Mouse (Mus musculus) MEL (cell line): Measurements from ENCODE around the gene Pcx. TPM values are rescaled to one million over a fixed set of nuclear protein-coding genes. Genes with fewer than 3 reads are reported as not detected.

Experiments
- DNase-seq: peaks from one replicate; pipeline ENCODE4 v3.0.0; 2011; ENCODE audit warnings: low read depth, low spot score
- H3K27ac ChIP-seq: 2 replicates; pipeline ENCODE4 v1.5.1; 2012; ENCODE audit warnings: low read depth, mild to moderate bottlenecking, control low read depth, low read length, moderate library complexity; ENCODE audit not compliant: control insufficient read depth
- H3K27me3 ChIP-seq, 2 experiments: fragments of 150-350 bp in 1 of 2; sonication (generic) in 1 of 2; 2 replicates each; pipeline ENCODE4 v1.6.1; 2012; ENCODE audit warnings: low read length in 2 of 2, mild to moderate bottlenecking in 2 of 2, improper control_type of control experiment in 1 of 2, moderate library complexity in 1 of 2; ENCODE audit not compliant: insufficient read depth in 2 of 2, control insufficient read depth in 1 of 2
- H3K36me3 ChIP-seq, 2 experiments: 2 replicates each; pipeline ENCODE4 v1.6.1; 2012 to 2014; ENCODE audit warnings: low read length in 2 of 2, improper control_type of control experiment in 1 of 2, inconsistent platforms in 1 of 2, mild to moderate bottlenecking in 1 of 2; ENCODE audit not compliant: insufficient read depth in 2 of 2, control insufficient read depth in 1 of 2
- H3K4me1 ChIP-seq, 2 experiments: fragments of 150-350 bp in 1 of 2; sonication (generic) in 1 of 2; 2 replicates each; pipeline ENCODE4 v1.6.1; 2012; ENCODE audit warnings: low read length in 2 of 2, improper control_type of control experiment in 1 of 2, mild to moderate bottlenecking in 1 of 2; ENCODE audit not compliant: insufficient read depth in 2 of 2, control insufficient read depth in 1 of 2
- H3K4me3 ChIP-seq, 2 experiments: fragments of 150-350 bp in 1 of 2; sonication (generic) in 1 of 2; 2 replicates each; pipeline ENCODE4 v1.5.1; 2012; ENCODE audit warnings: low read depth in 2 of 2, low read length in 2 of 2, mild to moderate bottlenecking in 2 of 2, moderate library complexity in 2 of 2, control low read depth in 1 of 2, improper control_type of control experiment in 1 of 2; ENCODE audit not compliant: control insufficient read depth in 1 of 2, insufficient read depth in 1 of 2
- H3K79me2 ChIP-seq: 2 replicates; pipeline ENCODE4 v1.6.1; 2012; ENCODE audit warnings: mild to moderate bottlenecking, low read length, moderate library complexity; ENCODE audit not compliant: control insufficient read depth, poor library complexity, insufficient read depth
- H3K9ac ChIP-seq: 2 replicates; pipeline ENCODE4 v1.6.1; 2012; ENCODE audit warnings: low read depth, mild to moderate bottlenecking, control low read depth, low read length, moderate library complexity; ENCODE audit not compliant: control insufficient read depth, poor library complexity, severe bottlenecking
- H3K9me3 ChIP-seq: fragments of 150-350 bp; sonication (generic); replicated peaks from 2 replicates; pipeline ENCODE4 v1.6.1; 2012; ENCODE audit warnings: mild to moderate bottlenecking, low read length, improper control_type of control experiment, moderate library complexity; ENCODE audit not compliant: insufficient read depth
- BHLHE40 ChIP-seq: IDR thresholded peaks from 2 replicates; pipeline ENCODE4 v1.6.1; 2012; ENCODE audit warnings: low read depth, mild to moderate bottlenecking, inconsistent platforms, low read length, improper control_type of control experiment, borderline replicate concordance
- GATA1 ChIP-seq: IDR thresholded peaks from 2 replicates; pipeline ENCODE4 v1.6.1; 2011; ENCODE audit warnings: low read depth, low read length, improper control_type of control experiment
- JUND ChIP-seq: IDR thresholded peaks from 2 replicates; pipeline ENCODE4 v1.6.1; 2011; ENCODE audit warnings: low read depth, mild to moderate bottlenecking, improper control_type of control experiment, low read length
- MAFK ChIP-seq: IDR thresholded peaks from 2 replicates; pipeline ENCODE4 v1.6.1; 2011; ENCODE audit warnings: low read depth, mild to moderate bottlenecking, low read length, improper control_type of control experiment, borderline replicate concordance
- MEF2A ChIP-seq: IDR thresholded peaks from 2 replicates; pipeline ENCODE4 v1.6.1; 2014; ENCODE audit warnings: low read depth, mild to moderate bottlenecking, inconsistent platforms, low read length, improper control_type of control experiment; ENCODE audit not compliant: poor library complexity, insufficient replicate concordance, severe bottlenecking; ENCODE audit errors: extremely low read depth
- MYB ChIP-seq: IDR thresholded peaks from 2 replicates; pipeline ENCODE4 v1.6.1; 2011; ENCODE audit warnings: mild to moderate bottlenecking, low read depth, low read length, improper control_type of control experiment
- MYC ChIP-seq: IDR thresholded peaks from 2 replicates; pipeline ENCODE4 v1.6.1; 2011; ENCODE audit warnings: low read depth, mild to moderate bottlenecking, low read length, improper control_type of control experiment, moderate library complexity
- NELFE ChIP-seq: IDR thresholded peaks from 2 replicates; pipeline ENCODE4 v1.6.1; 2011; ENCODE audit warnings: low read depth, low read length, improper control_type of control experiment
- RAD21 ChIP-seq: IDR thresholded peaks from 2 replicates; pipeline ENCODE4 v1.6.1; 2011; ENCODE audit warnings: mild to moderate bottlenecking, low read depth, low read length, improper control_type of control experiment
- RCOR1 ChIP-seq: IDR thresholded peaks from 2 replicates; pipeline ENCODE4 v1.6.1; 2012; ENCODE audit warnings: low read depth, mild to moderate bottlenecking, inconsistent platforms, low read length, improper control_type of control experiment
- SIN3A ChIP-seq: IDR thresholded peaks from 2 replicates; pipeline ENCODE4 v1.6.1; 2012; ENCODE audit warnings: low read length, improper control_type of control experiment, inconsistent platforms
- SMC3 ChIP-seq: IDR thresholded peaks from 2 replicates; pipeline ENCODE4 v1.6.1; 2011; ENCODE audit warnings: low read depth, low read length, improper control_type of control experiment
- TAL1 ChIP-seq: IDR thresholded peaks from 2 replicates; pipeline ENCODE4 v1.6.1; 2012; ENCODE audit warnings: mild to moderate bottlenecking, inconsistent platforms, low read length, moderate library complexity, mixed read lengths
- TCF12 ChIP-seq: IDR thresholded peaks from 2 replicates; pipeline ENCODE4 v1.6.1; 2014; ENCODE audit warnings: low read depth, mild to moderate bottlenecking, inconsistent platforms, low read length, improper control_type of control experiment, moderate library complexity
- UBTF ChIP-seq: IDR thresholded peaks from 2 replicates; pipeline ENCODE4 v1.6.1; 2012; ENCODE audit warnings: low read depth, mild to moderate bottlenecking, inconsistent platforms, low read length, improper control_type of control experiment, moderate library complexity, borderline replicate concordance; ENCODE audit not compliant: insufficient read depth
- USF1 ChIP-seq: IDR thresholded peaks from 2 replicates; pipeline ENCODE4 v1.6.1; 2014; ENCODE audit warnings: low read depth, mild to moderate bottlenecking, inconsistent platforms, low read length, improper control_type of control experiment, moderate library complexity
- ZMIZ1 ChIP-seq: IDR thresholded peaks from 2 replicates; pipeline ENCODE4 v1.6.1; 2012; ENCODE audit warnings: low read depth, mild to moderate bottlenecking, inconsistent platforms, low read length, improper control_type of control experiment, moderate library complexity
- polyA plus RNA-seq, 2 experiments: library from polyadenylated mRNA; stranded (reverse) in 1 of 2; unstranded in 1 of 2; fragments of >175 nt in 1 of 2; fragments of >200 nt in 1 of 2; gene quantifications; 2 replicates each; pipeline versions ENCODE4 v1.2.1 to v1.2.4; 2012; ENCODE audit warnings: low replicate concordance in 2 of 2, low read depth in 1 of 2; ENCODE audit not compliant: insufficient read length in 2 of 2, insufficient read depth in 1 of 2, missing spikeins in 1 of 2
- total RNA-seq: library from RNA; depleted of rRNA; stranded (reverse); fragments of 300-350 nt; gene quantifications from 2 replicates; pipeline ENCODE4 v1.2.3, GENCODE M21; 2012

Gene Pcx
- total and polyA plus RNA-seq, 3 experiments, result 7.2 to 7.9 TPM; not detected in 1

DNA sequence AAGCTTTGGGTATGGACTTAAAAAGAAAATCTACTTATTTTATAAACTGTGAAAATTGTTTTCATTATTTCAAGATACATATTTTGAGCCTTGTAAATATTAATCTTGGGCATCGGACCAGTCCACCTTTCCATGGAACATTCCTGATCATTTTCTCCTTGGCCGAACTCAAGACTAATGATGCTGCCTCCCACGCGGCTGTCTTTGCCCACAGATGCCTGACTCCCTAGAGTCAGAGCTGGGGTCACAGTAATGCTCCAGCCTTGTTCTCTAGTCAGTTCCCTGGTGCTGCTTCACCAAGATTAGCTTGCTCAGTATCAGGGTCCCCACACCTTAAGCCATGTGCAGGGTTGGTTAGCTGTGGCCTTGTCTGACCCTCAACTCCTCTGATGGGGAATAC is 95.4 kb downstream of the Pcx start:
- no peak overlapping the region for H3K27ac ChIP-seq
- no peaks in the 10 kb centered on the region for H3K36me3 ChIP-seq
- DNase-seq, result no peak
- no peaks in the 10 kb centered on the region for H3K27me3 ChIP-seq
- no peaks in the 10 kb centered on the region for H3K9me3 ChIP-seq
- H3K79me2 ChIP-seq, result no peaks in the 10 kb centered on the region
- H3K9ac ChIP-seq, result no peak overlapping the region
- TF ChIP-seq NELFE (no peak), ZMIZ1 (no peak), GATA1 (no peak), USF1 (no peak), RCOR1 (no peak), MAFK (no peak), SIN3A (no peak), UBTF (no peak), MYB (no peak), MEF2A (no peak), BHLHE40 (no peak)
- no peaks in the 10 kb centered on the region for H3K4me1 ChIP-seq
- no peak overlapping the region for H3K4me3 ChIP-seq

DNA sequence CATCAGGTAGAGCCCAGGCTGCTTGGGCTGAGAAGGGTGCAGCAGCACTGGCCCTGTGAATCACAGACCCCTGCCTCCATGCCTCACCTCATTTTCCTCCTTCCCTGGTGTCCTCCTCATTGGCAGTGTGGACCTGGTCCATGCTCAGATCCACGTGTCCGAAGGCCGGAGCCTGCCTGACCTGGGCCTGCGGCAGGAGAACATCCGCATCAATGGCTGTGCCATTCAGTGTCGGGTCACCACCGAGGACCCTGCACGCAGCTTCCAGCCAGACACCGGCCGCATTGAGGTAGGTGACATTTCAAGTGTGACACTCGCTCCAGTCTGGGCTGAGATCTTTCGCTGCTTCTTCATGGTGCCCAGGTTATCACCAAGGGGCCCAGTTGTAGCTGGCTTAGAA is 97.1 kb downstream of the Pcx start:
- H3K9ac ChIP-seq, result no peak overlapping the region
- no peaks in the 10 kb centered on the region for H3K36me3 ChIP-seq
- TF ChIP-seq TAL1, result no peak
- TF ChIP-seq ZMIZ1, result no peak
- TF ChIP-seq JUND, result no peak
- TF ChIP-seq SIN3A, result no peak
- no peak for TF ChIP-seq SMC3
- no peak for TF ChIP-seq RAD21
- TF ChIP-seq MYC, result no peak
- no peak for TF ChIP-seq TCF12
- H3K9me3 ChIP-seq, result no peaks in the 10 kb centered on the region
- H3K79me2 ChIP-seq, result no peaks in the 10 kb centered on the region
- DNase-seq, result no peak
- H3K4me1 ChIP-seq, result no peaks in the 10 kb centered on the region
- no peak overlapping the region for H3K27ac ChIP-seq
- no peaks in the 10 kb centered on the region for H3K27me3 ChIP-seq
- H3K4me3 ChIP-seq, result no peak overlapping the region
